Mouse (Mus musculus): ENCODE measurements around the gene Slc19a2.

DNA sequence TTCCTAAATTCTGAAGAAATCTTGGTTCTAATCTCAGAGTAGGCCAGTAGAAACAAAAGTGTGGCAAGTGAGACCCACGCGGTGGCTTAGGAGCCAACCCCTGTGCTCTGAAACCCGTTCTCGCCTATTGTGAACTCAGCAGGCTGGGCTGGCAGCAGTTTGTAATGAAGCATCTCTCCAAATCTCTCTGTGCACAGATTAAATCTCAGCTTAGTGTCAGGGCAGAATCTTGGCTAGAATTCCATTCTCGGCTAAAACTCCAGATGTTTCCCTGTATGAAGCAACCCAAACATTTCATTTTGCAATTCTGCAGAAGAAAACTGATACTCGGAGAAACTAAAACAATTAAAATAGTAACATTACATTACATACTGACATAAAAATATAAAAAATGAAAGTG is 33.3 kb upstream of the Slc19a2 start:
- TF ChIP-seq CTCF (IDR thresholded peaks at IDR 0.05; ENCODE audit: low read depth) (no peak), EP300 (IDR thresholded peaks at IDR 0.05; ENCODE audit: low read depth) (no peak)
